Mouse (Mus musculus): Measurements from ENCODE around the gene Obscn. TPM values are rescaled to one million over a fixed set of nuclear protein-coding genes. Genes with fewer than 3 reads are reported as not detected.

Obscn gene
- polyA plus RNA-seq, 1 experiment: 1.6 TPM

DNA sequence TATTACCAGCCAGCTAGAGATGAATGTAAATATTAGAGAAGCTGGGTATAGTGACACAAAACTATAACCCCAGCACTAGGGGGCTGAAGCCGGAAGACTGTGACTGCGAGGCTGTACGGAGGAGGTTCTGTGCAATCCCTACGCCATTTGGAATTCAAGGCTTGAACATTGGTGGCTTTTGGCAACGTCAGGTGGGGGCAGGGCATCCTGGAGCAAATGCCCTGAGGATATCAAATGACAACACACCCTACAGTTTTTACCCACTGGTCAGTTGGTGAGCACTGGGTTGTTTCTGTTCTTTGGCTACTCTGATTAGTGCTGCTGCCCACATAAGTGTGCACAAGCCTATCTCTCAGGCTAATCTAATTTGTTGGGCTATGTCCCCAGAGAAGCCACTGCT, 6.8 kb upstream of the Obscn start:
- no peak overlapping the region for H3K27ac ChIP-seq (ENCODE audit: insufficient read depth, low read length)
- no peaks in the 10 kb centered on the region for H3K27me3 ChIP-seq (ENCODE audit: control insufficient read depth, insufficient read depth, low read length)
- TF ChIP-seq CTCF (IDR thresholded peaks at IDR 0.05; ENCODE audit: extremely low read depth, insufficient read depth, insufficient read length, insufficient replicate concordance) (no peak), POLR2A (IDR thresholded peaks at IDR 0.05; ENCODE audit: low read depth, low read length) (no peak)
- no peaks in the 10 kb centered on the region for H3K36me3 ChIP-seq (ENCODE audit: control insufficient read depth, insufficient read depth, low read length)
- H3K4me1 ChIP-seq (ENCODE audit: control insufficient read depth, insufficient read depth, insufficient read length): no peaks in the 10 kb centered on the region
- no peak overlapping the region for H3K4me3 ChIP-seq (ENCODE audit: extremely low read depth, insufficient read depth, insufficient read length)
- no peak for DNase-seq (ENCODE audit: low read depth in 1 of 2, low spot score in 2 of 2)
- 91% methylated on average over 5 of the region's 5 CpGs for WGBS

DNA sequence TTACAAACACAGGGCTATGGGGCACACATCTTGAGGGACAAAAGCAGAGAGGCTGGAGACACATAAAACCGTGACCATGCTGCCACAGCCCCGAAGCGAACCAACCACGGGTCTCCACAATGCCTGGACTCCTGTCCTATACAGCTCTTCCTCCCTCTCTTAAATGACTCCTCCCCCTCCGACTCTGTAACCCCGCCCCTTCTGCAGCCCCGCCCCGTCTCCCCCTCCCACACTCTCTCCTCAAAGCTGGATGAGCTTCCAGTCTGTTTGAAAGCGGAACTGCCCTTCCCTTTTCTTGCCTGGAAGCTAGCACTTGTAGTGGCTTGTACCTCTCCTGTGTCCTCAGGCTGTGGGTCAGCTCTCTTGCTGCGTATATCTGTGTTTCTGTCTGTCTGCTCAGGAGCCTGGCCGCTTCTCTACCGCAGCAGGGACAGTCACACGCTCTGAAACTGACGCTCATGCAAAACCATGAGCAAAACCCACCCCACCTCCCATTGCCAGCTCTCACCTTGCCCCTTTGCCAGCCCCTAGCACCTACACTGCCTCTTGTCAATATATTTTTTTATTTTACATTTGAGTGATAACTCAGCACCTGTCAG, 5.7 kb upstream of the Obscn start:
- Histone ChIP-seq H3K4me1 (ENCODE audit: control insufficient read depth, insufficient read depth, insufficient read length) (no peaks in the 10 kb centered on the region), H3K27ac (ENCODE audit: insufficient read depth, low read length) (no peak overlapping the region), H3K27me3 (ENCODE audit: control insufficient read depth, insufficient read depth, low read length) (no peaks in the 10 kb centered on the region), H3K4me3 (ENCODE audit: extremely low read depth, insufficient read depth, insufficient read length) (no peak overlapping the region), H3K36me3 (ENCODE audit: control insufficient read depth, insufficient read depth, low read length) (no peaks in the 10 kb centered on the region)
- DNase-seq (ENCODE audit: low read depth in 1 of 2, low spot score in 2 of 2): no peak
- WGBS: 10% methylated on average over 14 of the region's 14 CpGs
- TF ChIP-seq CTCF (IDR thresholded peaks at IDR 0.05; ENCODE audit: extremely low read depth, insufficient read depth, insufficient read length, insufficient replicate concordance) (no peak), POLR2A (IDR thresholded peaks at IDR 0.05; ENCODE audit: low read depth, low read length) (no peak)

GRCm38 (mm10) chr11:59138537-59139486, 2.6 kb upstream of the Obscn start:
- H3K27me3 ChIP-seq (ENCODE audit: control insufficient read depth, insufficient read depth, low read length): peaks cover 6% of the 10 kb centered on the region; the same call in 1 of the 2 replicates
- no peak for DNase-seq (ENCODE audit: low read depth in 1 of 2, low spot score in 2 of 2)
- TF ChIP-seq CTCF (IDR thresholded peaks at IDR 0.05; ENCODE audit: extremely low read depth, insufficient read depth, insufficient read length, insufficient replicate concordance) (no peak), POLR2A (IDR thresholded peaks at IDR 0.05; ENCODE audit: low read depth, low read length) (no peak)
- no peak overlapping the region for H3K4me3 ChIP-seq (ENCODE audit: extremely low read depth, insufficient read depth, insufficient read length)
- no peak overlapping the region for H3K27ac ChIP-seq (ENCODE audit: insufficient read depth, low read length)
- no peaks in the 10 kb centered on the region for H3K36me3 ChIP-seq (ENCODE audit: control insufficient read depth, insufficient read depth, low read length)
- peaks cover 2% of the 10 kb centered on the region; the same call in 1 of the 2 replicates for H3K4me1 ChIP-seq (ENCODE audit: control insufficient read depth, insufficient read depth, insufficient read length)
- 84% methylated on average over 19 of the region's 19 CpGs for WGBS

DNA sequence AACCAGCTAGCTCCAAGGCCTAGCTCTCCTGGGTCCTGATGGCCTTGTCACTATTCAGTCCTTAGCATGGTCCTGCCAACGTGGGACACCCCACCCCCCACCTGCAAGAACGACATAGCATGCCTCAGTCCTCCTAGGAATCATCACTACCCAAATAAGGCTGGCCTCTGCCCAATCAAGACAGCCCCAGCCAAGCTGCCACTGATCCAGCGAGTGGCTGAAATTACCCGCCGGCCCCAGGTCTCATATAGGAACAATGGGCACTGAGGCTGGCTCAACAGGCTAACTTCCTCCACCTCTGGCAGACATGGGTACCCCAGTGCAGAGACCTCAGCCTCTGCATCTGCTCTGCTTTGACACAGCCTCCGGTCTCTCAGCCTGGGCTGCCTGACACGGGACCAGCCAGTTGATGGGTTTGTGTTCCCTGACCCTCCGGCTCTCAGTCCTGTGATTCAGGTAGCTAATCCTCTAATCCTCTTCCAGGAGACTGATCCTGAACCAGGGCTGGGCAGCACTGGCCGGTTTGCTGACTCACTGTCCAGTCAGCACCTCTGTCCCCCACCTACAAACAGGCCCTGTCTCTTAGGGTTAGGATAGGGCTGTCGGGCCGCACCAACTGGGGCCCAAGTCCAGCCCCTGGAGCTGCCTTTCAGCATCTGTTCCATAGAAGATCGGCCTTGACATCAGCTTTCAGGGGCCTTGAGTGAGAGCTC, 948 bp upstream of the Obscn start:
- H3K4me3 ChIP-seq (ENCODE audit: extremely low read depth, insufficient read depth, insufficient read length): no peak overlapping the region
- H3K36me3 ChIP-seq (ENCODE audit: control insufficient read depth, insufficient read depth, low read length): no peaks in the 10 kb centered on the region
- peaks cover 6% of the 10 kb centered on the region; the same call in 1 of the 2 replicates for H3K27me3 ChIP-seq (ENCODE audit: control insufficient read depth, insufficient read depth, low read length)
- WGBS: 82% methylated on average over 12 of the region's 12 CpGs
- no peak for DNase-seq (ENCODE audit: low read depth in 1 of 2, low spot score in 2 of 2)
- H3K4me1 ChIP-seq (ENCODE audit: control insufficient read depth, insufficient read depth, insufficient read length): peaks cover 2% of the 10 kb centered on the region; the same call in 1 of the 2 replicates
- TF ChIP-seq POLR2A (IDR thresholded peaks at IDR 0.05; ENCODE audit: low read depth, low read length): no peak
- TF ChIP-seq CTCF (IDR thresholded peaks at IDR 0.05; ENCODE audit: extremely low read depth, insufficient read depth, insufficient read length, insufficient replicate concordance): no peak
- H3K27ac ChIP-seq (ENCODE audit: insufficient read depth, low read length): no peak overlapping the region

DNA sequence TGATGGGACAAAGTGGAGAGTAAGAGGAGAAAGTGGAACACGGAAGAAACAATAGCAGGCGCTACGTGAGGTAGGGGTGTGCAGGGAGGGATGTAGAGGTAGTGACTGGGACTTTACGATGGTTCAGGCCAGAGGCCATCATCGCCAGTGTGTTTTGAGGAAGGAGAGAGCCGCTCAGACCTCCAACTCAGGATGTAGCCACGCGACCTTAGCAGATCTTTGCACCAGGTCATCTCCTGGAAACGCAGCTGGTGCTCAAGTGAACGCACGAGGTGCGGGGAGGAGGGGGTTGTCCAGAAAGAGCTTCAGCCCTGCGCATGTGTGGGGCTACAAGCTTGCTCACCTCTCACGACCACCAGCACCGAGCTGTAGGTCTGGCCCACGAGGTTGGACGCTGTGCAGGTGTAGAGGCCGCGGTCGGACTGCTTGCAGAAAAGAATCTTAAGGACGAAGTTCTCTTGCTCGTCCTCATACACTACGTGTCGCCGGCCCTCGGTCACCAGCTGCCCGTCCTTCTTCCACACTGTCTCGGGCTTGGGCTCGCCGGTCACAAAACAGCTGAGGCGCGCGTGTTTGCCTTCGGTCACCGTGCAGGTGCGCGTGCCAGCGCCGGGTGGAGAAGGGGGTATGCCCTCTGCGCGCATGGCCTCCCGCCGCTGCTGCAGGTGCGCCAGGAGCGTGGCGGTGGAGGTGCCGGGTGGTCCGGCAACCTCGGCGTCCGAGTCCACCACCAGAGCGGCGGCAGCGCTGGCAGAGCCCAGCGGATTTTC, 966 bp downstream of the Obscn start:
- no peak for TF ChIP-seq CTCF (IDR thresholded peaks at IDR 0.05; ENCODE audit: extremely low read depth, insufficient read depth, insufficient read length, insufficient replicate concordance)
- TF ChIP-seq POLR2A (IDR thresholded peaks at IDR 0.05; ENCODE audit: low read depth, low read length): no peak
- no peak for DNase-seq (ENCODE audit: low read depth in 1 of 2, low spot score in 2 of 2)
- 9% methylated on average over 55 of the region's 55 CpGs for WGBS
- Histone ChIP-seq H3K27me3 (ENCODE audit: control insufficient read depth, insufficient read depth, low read length) (peaks cover 6% of the 10 kb centered on the region; the same call in 1 of the 2 replicates), H3K4me3 (ENCODE audit: extremely low read depth, insufficient read depth, insufficient read length) (no peak overlapping the region), H3K27ac (ENCODE audit: insufficient read depth, low read length) (no peak overlapping the region), H3K4me1 (ENCODE audit: control insufficient read depth, insufficient read depth, insufficient read length) (peaks cover 2% of the 10 kb centered on the region; the same call in 1 of the 2 replicates), H3K36me3 (ENCODE audit: control insufficient read depth, insufficient read depth, low read length) (no peaks in the 10 kb centered on the region)

Data from spleen, adult 2 months (tissue).